Mouse (Mus musculus): ENCODE data around the gene Gys1.
A peak's percentile ranks its signal among the peaks of the same experiment; 100 is the strongest.
"Not testable (repeated sequence)": the region's sequence is repeated elsewhere in the genome, so short reads cannot be mapped to it uniquely, and the experiment has no call there.

Gys1 gene

DNA sequence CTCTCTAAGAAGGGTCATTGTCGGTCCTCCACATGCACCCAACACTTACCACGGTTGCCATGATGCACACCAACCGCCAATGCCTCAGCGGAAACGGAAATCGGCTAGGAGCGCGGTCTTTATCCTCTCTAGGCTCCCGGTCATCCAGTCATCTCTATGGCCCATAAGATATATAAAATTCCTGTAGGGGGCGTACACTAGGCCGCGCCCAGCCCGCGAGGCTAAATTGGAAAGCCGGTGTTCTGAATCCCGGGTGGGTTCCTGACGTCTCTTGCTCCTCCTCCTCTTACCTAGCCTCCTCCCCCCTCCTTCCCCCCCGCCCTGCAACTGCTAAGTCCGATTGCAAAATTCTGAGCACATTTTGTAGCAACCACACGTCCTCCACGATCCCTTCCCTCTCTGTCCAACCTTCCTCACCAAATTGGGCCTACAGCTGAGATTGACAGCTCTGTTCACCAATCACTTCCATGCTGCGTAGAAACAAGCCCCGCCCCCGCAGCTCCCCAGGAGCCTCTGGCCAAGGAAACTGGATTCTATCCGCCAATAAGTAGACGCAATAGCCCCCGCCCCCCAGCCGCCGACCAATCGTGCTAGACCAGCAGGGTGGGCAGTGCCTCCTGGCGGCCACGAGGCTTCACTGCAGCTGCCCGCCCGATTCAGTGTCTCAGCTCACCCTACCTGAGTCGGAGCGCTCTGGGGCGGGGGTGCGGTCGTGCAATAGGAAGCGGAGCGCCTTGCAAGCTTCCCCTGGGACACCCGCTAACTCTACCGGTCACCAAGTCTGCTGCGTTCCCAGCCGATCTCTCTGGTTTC lies at the start of gene Gys1:
Gys1 (plus strand) TSS at position 642 of the 813 bp plus-strand sequence.
- peak; percentile 100 for DNase-seq

DNA sequence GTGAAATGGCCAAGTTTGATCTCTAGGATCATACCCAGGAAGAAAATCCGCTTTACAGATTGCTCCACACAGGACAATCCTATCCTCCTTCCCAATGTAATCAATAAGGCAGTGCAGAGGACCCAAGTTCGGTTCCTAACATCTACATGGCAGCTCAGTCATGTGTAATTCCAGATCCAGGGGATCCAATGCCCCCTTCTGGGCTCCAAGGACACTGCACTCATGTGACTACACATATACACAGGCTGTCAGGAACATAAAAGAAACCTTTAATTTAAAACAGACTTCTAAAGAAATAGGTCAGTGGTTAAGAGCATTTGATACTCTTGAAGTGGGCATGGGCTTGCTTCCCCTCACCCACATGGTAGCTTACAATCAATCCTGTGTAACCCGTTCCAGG lies 48.6 kb upstream of the Gys1 start:
- no peak for DNase-seq

DNA sequence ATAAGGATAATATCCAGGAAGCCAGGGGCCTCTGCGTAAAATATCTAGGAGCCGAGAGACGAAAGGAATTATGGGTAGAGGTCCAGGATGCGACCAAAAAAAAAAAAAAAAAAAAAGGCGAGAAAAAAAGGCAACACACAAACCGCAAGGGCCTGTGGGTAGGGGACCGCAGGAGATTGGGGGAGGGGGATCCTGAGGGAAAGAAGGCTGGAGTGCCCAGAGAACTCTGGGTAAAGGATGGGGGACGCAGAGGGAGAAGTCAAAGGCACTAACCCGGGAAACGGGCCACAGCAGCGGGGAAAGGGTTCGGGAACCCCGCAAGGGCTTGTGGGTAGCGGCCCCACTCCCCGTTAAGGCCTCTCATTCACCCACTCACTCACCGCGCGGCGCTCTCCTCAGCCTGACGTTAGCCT lies 39.5 kb upstream of the Gys1 start:
- peak; percentile 84 to 87 for DNase-seq

DNA sequence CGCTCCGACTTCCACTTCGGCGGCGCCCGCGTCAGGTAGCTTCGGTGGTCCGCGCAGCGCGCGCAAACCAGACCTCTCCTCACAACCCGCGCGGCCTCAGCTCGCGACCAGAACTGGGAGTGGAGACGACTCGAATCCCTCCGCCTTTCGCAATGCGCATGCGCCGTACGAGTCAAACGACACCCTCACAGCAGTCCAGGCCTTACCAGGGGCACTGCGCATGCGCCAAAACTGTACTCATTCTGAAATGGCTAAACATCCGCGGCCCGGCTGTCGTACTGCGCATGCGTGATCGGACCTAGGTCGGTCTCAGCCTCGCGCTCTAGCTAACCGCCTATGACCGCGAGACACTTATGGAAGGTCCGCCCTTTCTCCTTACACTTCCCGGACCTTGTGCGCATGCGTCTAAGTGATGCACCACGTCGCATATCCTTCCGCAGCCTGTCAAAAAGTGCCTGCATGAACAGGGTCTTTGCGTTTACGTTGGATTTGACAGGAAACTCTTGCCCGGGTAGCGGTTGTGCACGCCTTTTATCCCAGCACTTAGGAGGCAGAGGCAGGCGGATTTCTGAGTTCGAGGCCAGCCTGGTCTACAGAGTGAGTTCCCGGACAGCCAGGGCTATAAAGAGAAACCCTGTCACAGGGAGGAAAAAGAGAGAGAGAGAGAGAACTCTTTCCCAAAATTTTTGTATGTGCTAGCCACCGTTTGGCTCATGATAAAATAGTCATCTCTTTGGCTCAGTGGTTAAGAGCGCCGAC lies 38.9 kb upstream of the Gys1 start, which contains the start of gene Snrnp70:
Snrnp70 (minus strand) TSS at position 165 of the 759 bp plus-strand sequence.
- peak; percentile 100 for DNase-seq

DNA sequence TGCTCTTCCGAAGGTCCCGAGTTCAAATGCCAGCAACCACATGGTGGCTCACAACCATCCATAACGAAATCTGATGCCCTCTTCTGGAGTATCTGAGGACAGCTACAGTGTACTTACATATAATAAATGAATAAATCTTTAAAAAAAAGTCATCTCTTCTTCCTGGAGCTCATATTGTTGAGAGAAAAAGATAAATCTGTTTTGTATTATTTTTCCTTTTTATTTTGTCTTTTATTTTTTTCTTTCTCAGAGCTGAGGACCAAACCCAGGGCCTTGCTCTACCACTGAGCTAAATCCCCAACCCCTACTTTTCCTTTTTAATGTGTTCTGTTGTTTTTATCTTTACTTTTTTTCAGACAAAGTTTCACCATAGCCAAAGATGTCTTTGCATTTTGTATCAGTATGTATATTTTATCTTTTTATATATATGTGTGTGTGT lies 38.3 kb upstream of the Gys1 start:
- DNase-seq = not testable (repeated sequence)

DNA sequence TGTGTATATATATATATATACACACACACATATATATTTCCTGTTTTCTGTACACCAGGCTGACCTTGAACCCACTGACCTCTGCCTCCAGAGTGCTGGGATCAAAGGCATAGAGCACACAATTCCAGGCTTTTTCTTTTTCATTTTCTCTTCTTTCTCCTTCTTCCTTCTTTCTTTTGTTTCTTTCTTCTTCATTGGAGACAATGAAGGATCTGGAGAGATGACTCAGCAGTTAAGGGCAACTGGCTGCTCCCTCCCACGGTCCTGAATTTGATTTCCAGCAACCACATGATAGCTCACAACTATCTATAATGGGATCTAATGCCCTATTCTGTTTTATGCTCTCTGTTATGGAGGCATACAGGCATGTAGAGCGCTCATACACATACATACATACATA lies 37.9 kb upstream of the Gys1 start:
- no peak for DNase-seq

DNA sequence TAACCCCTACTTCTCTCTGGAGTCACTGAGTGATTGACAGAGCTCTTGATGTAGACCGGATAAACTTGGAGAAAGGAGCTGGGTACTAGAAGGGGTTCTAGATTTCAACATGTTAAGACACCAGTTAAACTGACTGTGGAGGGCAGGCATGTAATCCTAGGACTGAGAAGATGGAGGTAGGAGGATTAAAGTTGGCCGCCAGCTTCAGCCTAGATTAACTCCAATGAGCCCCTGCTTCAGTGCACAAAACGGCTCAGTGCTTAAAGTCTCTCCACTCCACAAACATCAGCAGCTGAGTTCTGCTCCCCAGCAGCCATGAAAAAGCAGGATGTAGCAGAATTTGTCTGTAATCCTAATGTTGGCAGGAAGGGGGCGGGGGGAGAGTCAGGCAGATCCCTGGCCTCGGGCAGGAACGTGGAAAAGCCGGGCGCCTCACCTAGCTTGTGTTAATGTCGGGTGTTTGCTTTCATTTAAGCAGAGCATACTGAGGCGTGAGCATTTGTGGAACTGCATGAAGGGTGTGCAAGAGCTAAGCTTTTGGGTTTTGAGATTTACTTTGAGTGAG lies 33.0 kb upstream of the Gys1 start:
- DNase-seq = no peak

DNA sequence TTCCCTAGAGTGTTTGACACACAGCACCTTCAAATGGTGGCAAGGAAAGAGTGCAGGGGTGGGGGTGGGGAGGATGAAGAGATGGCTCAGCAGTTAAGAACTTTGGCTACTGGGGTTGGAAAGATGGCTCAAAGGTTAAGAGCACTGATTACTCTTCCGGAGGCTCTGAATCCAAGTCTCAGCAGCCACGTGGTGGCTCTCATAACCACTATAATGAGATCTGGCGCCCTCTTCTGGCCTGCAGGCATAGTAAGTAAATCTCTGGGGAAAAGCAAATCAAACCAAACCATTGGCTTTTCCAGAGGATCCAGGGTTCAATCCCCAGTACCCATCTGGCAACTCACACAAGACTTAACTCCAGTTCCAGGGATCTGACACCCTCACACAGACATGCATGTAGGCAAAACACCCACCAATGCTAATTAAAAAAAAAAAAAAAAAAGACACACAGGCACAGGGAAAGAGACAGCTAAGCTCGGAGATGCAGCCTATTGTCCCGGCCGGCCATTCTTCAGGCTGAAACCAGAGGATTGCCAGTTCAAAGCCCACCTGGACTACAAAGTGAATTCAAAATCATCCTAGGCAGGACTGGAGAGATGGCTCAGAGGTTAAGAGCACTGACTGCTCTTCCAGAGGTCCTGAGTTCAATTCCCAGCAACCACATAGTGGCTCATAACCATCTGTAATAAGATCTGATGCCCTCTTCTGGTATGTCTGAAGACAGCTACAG lies 30.9 kb upstream of the Gys1 start:
- DNase-seq = peak; percentile 80 to 83

DNA sequence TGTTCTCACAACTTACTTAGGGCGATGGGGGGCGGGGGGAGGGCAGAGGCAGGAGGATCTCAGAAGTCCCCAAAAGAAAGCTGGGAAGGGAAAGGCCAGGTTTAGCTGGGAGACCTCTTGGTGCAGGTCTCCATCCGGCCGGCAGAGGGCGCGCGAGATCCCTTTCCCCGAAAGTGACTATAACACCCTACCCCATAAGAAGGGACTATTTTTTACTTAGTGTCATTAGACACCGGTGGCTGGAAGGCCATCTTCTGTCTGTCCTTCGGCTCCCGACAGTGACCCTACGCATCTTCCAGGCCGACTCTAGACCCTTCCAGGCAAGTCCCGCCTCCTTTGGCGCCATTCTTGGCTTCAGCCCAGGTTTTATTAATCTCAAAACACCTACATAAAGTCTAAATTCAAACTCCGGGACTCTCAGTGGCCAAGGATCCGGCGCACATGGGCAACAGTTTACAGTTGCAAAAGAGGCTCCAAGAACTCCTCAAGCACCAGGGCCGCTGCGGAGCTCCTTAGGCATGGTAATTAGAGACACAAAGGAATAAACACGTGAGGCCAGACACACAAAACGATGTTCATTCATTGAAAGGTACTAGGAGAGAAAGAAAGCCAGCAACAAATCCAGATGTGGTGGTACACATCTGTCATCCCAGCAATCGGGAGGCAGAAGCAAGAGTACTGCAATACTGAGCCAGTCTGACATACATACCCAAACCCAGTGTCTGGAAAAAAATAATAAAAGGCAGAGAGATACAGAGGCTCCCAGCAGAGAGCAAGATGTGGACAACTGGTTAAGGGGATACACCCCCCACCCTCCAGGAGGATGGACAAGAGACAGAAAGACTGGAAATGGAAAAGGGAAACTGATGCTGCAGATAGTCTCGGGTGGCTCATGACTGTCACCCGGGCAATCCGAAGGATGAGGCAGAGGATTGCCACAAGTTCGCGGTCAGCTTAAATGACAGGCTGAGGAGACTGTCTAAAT lies 29.3 kb upstream of the Gys1 start, which contains the start of gene Kcna7:
Kcna7 (plus strand) TSS at position 563 of the 985 bp plus-strand sequence.
- peak; percentile 84 to 88 for DNase-seq

DNA sequence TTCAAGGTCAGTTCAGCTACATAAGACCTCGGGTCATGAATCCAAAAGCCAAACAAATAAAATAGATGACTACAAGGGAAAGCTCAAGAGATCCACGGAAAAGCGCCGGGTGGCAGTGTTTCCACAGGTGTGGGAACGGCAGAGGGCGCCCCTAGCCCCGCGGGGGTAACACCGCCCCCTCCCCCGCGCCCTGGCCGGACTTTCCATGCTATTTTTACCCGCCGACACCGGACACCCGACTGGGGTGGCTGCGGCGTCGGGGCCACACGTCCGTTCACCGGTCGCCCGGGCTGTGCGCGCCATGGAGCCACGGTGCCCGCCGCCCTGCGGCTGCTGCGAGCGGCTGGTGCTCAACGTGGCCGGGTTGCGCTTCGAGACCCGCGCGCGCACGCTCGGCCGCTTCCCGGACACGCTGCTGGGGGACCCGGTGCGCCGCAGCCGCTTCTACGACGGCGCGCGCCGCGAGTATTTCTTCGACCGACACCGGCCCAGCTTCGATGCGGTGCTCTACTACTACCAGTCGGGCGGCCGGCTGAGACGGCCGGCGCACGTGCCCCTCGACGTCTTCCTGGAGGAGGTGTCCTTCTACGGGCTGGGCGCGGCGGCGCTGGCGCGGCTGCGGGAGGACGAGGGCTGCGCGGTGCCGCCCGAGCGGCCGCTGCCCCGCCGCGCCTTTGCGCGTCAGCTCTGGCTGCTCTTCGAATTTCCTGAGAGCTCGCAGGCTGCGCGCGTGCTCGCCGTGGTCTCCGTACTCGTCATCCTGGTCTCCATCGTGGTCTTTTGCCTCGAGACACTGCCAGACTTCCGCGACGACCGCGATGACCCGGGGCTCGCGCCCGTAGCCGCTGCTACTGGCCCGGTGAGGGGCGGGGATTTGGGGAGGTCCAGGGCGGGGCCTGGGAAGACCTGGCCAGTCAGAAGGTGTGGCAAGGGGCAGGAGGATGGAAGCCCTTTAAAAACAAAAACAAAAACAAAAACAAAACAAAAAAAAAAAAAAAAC lies 28.2 kb upstream of the Gys1 start:
- peak in 1 of 2 experiments; percentile 35 for DNase-seq

DNA sequence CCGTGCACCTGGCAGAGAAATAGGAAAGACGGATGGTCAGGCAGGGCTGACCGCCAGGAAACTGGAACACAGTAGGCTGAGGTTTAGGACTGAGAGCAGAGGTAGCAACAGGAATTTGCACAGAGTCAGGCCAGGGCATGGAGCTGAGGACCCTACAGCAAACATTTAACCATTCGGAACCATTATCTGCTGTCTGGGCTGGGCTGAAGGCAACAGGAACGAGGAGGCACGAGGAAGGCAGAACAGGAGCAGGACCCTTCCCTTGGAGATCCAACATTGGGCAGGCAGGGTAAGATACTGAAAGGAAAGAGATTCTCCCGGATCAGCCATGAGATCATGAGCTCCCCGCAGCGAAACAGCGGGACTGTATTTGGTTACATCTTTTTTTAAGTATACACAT lies 26.8 kb upstream of the Gys1 start:
- no peak for DNase-seq

DNA sequence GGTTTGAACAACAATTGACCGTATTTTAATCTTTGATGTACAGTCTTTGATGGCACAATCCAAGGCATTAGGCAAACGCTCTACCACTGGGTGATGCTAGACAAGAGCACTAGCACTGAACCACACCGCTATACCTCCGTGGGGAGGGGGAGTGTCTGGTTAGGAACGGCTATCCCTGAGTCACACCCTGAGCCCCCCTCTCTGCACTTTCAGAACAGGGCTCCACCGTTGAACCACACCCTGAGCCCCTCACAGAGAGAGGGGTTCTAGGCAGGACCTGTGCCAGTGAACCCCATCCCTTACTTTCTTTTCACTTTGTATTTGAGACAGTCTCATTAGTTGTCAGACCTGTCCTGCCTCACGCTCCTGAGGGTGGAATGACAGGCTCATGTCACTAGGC lies 26.3 kb upstream of the Gys1 start:
- no peak for DNase-seq

DNA sequence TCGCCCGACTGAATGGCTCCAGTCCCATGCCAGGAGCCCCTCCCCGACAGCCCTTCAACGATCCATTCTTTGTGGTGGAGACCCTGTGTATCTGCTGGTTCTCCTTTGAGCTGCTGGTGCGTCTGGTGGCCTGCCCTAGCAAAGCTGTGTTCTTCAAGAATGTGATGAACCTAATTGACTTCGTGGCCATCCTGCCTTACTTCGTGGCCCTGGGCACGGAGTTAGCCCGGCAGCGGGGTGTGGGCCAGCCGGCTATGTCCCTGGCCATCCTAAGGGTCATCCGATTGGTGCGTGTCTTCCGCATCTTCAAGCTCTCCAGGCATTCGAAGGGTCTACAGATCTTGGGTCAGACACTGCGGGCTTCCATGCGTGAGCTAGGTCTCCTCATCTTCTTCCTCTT lies 25.7 kb upstream of the Gys1 start:
- DNase-seq = no peak

DNA sequence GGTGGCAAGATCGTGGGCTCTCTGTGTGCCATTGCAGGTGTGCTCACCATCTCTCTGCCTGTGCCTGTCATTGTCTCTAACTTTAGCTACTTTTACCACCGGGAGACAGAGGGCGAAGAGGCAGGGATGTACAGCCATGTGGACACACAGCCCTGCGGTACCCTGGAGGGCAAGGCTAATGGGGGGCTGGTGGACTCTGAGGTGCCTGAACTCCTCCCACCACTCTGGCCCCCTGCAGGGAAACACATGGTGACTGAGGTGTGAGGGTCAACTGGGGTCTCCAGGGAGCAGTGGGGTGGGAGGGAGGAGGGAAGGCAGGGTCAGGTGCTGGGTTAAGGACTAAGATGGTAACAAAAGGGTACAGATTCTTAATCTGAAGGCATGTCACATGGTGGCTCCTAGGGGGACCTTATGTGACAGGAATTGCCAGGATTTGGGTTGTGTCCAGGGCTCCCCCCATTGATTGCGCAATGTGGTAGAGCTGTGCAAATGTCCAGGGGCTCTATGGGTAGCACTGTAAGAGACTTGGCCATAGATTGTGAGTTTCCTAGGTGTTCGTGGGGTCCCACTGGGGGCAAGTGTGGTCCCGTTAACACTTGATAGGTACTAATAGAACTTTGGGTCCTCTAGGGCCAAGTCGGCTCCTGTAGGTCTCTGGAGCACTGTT lies 25.0 kb upstream of the Gys1 start:
- DNase-seq = no peak

DNA sequence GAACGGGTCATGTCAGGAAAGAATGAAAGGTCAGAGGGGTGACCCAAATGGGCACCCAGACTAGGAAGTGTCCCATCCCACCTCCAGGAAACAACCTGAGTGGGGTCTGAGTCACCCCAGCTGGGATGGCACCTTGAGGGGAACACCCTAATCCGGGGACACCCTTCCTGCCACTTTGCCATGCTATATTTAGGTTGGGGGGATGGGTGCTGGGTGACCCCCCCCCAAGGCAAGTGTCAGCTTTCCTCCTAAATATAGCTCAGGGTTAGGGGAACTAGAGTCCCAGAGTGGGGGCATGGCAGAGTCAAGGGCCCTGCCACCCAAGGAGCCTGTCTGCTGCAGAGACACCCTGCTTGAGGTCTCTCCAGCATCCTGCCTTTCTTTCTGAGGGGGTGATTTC lies 22.2 kb upstream of the Gys1 start:
- DNase-seq = no peak

DNA sequence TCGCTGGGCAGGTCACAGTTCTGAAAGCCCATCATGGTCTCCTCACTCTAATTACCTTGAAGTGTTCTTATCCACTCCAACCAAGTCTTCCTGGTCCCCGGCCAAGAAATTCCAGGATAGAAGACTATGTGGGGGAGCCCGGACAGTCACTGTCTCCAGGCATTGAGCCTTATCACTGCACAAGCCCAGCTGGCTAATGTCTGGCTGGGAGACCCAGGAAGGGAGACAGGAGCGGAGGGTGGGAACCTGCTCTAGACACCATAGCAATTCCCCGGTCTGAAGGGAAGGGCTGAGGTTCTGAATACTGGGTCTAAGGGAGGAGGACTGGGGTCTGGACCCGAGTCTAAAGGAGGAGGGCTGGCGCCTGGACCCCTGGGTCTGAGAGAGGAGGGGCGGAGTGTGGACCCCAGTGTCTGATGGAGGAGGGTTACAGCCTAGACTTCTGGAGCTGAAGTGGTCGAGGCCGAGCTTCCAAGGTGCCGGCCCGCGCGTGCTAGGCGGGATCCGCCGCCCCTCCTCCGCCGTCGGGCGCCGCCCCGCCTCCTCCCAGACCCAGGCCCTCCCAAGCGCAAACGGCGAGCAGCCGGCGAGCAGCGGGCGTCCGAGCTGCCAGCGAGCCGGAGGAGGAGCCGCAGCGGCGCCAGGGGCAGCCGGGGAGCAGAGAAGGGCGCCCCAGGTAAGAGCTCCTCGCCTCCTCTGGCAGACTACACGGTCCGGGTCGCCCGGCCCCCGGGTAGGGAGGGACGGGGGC lies 21.4 kb upstream of the Gys1 start, which contains the start of gene Ntf5:
Ntf5 (plus strand) TSS at position 583 of the 751 bp plus-strand sequence.
- peak; percentile 46 to 64 for DNase-seq

DNA sequence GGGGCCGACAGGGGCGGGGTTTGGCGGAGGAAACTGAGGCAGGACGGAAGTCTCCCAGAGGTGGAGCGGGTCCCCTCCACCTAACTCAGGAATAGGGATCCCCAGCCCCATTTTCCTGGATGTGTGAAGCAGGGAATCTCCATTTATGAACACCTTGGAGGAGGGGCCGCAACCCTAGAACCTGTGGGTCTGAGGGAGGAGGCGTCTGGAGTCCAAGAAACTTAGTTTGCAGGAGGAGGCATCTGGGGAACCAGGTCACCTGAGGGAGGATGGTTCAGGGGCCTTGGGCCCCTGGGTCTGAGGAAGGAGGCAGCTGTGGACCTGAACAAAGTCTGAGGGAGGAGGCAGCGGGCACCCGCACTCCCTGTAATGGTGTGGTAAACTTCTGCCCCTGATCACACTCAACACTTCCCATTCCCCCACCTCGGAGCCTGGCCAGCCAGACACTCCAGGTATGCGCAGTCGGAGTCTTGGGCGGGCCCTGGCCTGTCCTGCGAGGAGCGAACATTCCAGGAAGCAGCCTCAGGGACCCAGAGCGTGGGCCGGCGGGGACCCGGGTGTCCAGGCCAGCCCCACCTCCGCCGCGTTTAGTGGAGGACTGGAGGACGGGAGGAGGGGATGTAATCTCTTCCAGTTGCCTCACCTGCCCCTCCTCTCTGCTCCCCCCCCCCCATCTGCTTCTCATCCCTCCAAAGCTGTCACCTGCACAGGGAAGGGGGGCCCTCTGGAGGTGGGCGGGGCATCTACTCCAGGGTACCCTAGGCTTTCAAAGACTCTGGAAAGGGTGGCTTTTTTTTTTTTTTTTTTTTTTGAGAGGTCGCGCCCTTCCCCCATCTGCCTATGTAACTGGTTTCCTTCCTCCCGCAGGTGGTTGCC lies 20.5 kb upstream of the Gys1 start:
- no peak for DNase-seq

DNA sequence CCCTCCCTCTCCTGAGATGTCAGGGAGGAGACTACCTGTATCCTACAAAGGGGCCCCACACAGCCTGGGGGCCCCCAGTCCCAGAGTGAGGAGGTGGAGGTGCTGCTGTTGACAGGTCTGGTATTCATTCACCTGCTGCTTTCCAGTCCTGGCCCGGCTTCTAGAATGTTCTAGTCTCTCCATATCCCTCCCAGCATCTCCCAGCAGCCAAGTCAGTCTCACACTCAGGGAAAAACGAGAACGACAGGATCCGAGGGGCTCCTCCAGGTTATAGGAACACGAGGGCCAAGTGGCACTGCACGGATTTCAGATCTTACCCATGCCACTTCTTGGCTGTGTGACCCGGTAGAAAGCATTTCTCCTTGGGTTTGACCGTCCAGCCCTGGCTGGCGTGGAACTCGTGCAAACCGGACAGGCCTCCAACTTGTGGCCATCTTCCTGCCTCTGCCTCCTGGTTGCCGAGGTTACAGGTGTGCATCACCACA lies 19.9 kb upstream of the Gys1 start:
- no peak for DNase-seq

Measured in cerebellum, postnatal 10 days (tissue).